Mouse (Mus musculus) liver, embryonic 14.5 days (tissue): ENCODE data around the gene Lrp5. TPM values are rescaled to one million over a fixed set of nuclear protein-coding genes. Genes with fewer than 3 reads are reported as not detected.

Experiments used
- ATAC-seq: fragments of 200-750 bp; cut with Nextera tagmentation; 2 replicates; pipeline ENCODE4 v1.8.0; 2017; ENCODE audit warnings: moderate number of reproducible peaks, mild to moderate bottlenecking, moderate library complexity; ENCODE audit not compliant: insufficient read depth
- DNase-seq, 3 experiments: peaks; one replicate each; pipeline ENCODE4 v3.0.0-alpha.2; 2012 to 2013; ENCODE audit warnings: low read depth in 3 of 3, low spot score in 3 of 3
- H3K27ac ChIP-seq: fragments of 300-500 bp; sonication (generic); 2 replicates; pipeline ENCODE4 v1.5.1; 2014; ENCODE audit warnings: moderate library complexity, mild to moderate bottlenecking, control low read depth, inconsistent platforms
- H3K27me3 ChIP-seq: fragments of 300-500 bp; sonication (generic); 2 replicates; pipeline ENCODE4 v1.6.1; 2014; ENCODE audit warnings: mild to moderate bottlenecking, low read length, moderate library complexity; ENCODE audit not compliant: control insufficient read depth, insufficient read depth
- H3K36me3 ChIP-seq: fragments of 300-500 bp; sonication (generic); replicated peaks from 2 replicates; pipeline ENCODE4 v1.6.1; 2014; ENCODE audit warnings: low read depth; ENCODE audit not compliant: control insufficient read depth, insufficient read depth
- H3K4me1 ChIP-seq, 2 experiments: fragments of 200-500 bp in 1 of 2; fragments of 300-500 bp in 1 of 2; sonication (generic) in 1 of 2; replicated peaks; 2 replicates each; pipeline ENCODE4 v1.6.1; 2012 to 2014; ENCODE audit warnings: antibody characterized with exemption in 1 of 2, inconsistent platforms in 1 of 2, low read length in 1 of 2; ENCODE audit not compliant: control insufficient read depth in 2 of 2, insufficient read depth in 2 of 2
- H3K4me2 ChIP-seq: fragments of 300-500 bp; sonication (generic); 2 replicates; pipeline ENCODE4 v1.6.1; 2014; ENCODE audit warnings: low read depth, mild to moderate bottlenecking, control low read depth, moderate library complexity
- H3K4me3 ChIP-seq, 2 experiments: fragments of 200-500 bp in 1 of 2; fragments of 300-500 bp in 1 of 2; sonication (generic) in 1 of 2; 2 replicates each; pipeline ENCODE4 v1.5.1; 2012 to 2014; ENCODE audit warnings: low read depth in 2 of 2, low read length in 2 of 2, mild to moderate bottlenecking in 2 of 2, control low read depth in 1 of 2, inconsistent platforms in 1 of 2, moderate library complexity in 1 of 2; ENCODE audit not compliant: insufficient read depth in 1 of 2
- H3K9ac ChIP-seq: fragments of 300-500 bp; sonication (generic); replicated peaks from 2 replicates; pipeline ENCODE4 v1.6.1; 2014; ENCODE audit warnings: mild to moderate bottlenecking, control low read depth, moderate library complexity
- H3K9me3 ChIP-seq: fragments of 300-500 bp; sonication (generic); 2 replicates; pipeline ENCODE4 v1.6.1; 2016; ENCODE audit warnings: low read length, mixed read lengths; ENCODE audit not compliant: control insufficient read depth
- CTCF ChIP-seq: IDR thresholded peaks from 2 replicates; pipeline ENCODE4 v1.5.1; 2016; ENCODE audit warnings: antibody characterized with exemption, low read depth, control low read depth
- EP300 ChIP-seq: IDR thresholded peaks from 2 replicates; pipeline ENCODE4 v1.6.1; 2016; ENCODE audit warnings: antibody characterized with exemption, low read depth
- WGBS: fragments of 180-500 bp; shearing (Covaris S2); extraction: QIAGEN DNeasy Blood & Tissue Kit; methylation state at CpG from one replicate; pipeline ENCODE4 v1.1.7; 2014; ENCODE audit not compliant: insufficient replicate concordance; 5-methylcytosine and 5-hydroxymethylcytosine counted together
- polyA plus RNA-seq, 2 experiments: library from polyadenylated mRNA; depleted of rRNA in 1 of 2; stranded (reverse) in 1 of 2; unstranded in 1 of 2; fragments of >200 nt; fragmentation: Nextera tagmentation in 1 of 2; extraction: Ambion mirVana in 1 of 2; gene quantifications; 2 replicates each; pipeline versions ENCODE4 v1.2.1 to v1.2.3; 2012 to 2014

The Lrp5 gene
- polyA plus RNA-seq, 2 experiments: 2.3 to 6.8 TPM

DNA sequence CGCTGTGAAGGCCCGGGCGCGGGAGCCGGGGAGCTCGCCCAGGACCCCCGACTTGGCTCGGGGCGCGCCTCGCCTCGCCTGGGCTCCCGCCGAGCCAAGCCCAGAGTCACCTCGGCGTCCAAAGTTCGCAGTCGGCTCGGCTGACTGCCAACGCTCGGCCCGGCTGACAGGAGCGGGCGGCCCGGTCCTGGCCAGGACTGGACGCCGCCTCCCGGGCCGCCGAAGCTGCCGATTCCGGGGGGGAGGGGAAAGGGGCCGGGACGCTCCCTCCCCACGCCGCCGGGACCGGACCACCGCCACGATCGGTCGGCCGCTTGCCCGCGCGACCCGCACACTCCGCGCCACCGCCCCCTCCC lies 111.1 kb downstream of the Lrp5 start:
- H3K27me3 ChIP-seq: no peaks in the 10 kb centered on the region
- no peaks in the 10 kb centered on the region for H3K9me3 ChIP-seq
- peak overlapping the region; percentile 76 for H3K4me2 ChIP-seq
- ATAC-seq (peak; percentile 66), DNase-seq (no peak)
- under 1% methylated on average over 50 of the region's 50 CpGs for WGBS
- TF ChIP-seq EP300: no peak
- TF ChIP-seq CTCF: no peak
- H3K4me3 ChIP-seq: peak overlapping the region; percentile 86 to 97
- H3K9ac ChIP-seq: peak overlapping the region; percentile 90
- H3K36me3 ChIP-seq: no peaks in the 10 kb centered on the region; the same call in 1 of the 2 replicates
- peaks cover 16 to 24% of the 10 kb centered on the region in 2 experiments for H3K4me1 ChIP-seq
- H3K27ac ChIP-seq: peak overlapping the region; percentile 77

- Histone ChIP-seq H3K27ac (peak overlapping the region; percentile 77), H3K9me3 (no peaks in the 10 kb centered on the region), H3K9ac (peak overlapping the region; percentile 90), H3K4me3 (peak overlapping the region; percentile 86 to 97), H3K36me3 (no peaks in the 10 kb centered on the region; the same call in 1 of the 2 replicates), H3K27me3 (no peaks in the 10 kb centered on the region), H3K4me1 (peaks cover 16 to 25% of the 10 kb centered on the region in 2 experiments), H3K4me2 (peak overlapping the region; percentile 76)
- TF ChIP-seq CTCF (no peak), EP300 (no peak)
- 2% methylated on average over 9 of the region's 9 CpGs for WGBS
- DNase-seq: no peak
- no peak for ATAC-seq
Observed at GRCm38 (mm10) chr19:3574593-3575094, 111.7 kb downstream of the Lrp5 start.

DNA sequence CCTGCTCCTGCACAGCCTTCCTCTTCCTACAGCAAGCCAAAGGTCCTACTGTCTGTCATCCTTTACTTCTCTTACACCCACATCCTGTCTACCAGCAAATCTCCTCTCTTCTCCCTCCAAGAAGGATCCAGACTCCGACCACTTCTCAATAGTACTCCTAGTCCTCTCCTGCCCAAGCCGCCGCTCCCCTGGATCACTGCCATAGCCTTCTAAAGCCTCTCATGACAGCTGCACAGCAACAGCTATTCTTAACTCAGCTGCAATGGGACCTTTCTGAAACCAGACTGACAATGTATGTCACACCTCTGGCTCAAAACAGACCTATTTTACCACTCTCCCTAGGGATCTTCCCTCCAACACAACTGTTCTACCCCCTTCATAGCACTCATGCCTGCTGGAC lies 122.1 kb downstream of the Lrp5 start:
- Histone ChIP-seq H3K4me3 (no peak overlapping the region), H3K27me3 (no peaks in the 10 kb centered on the region), H3K4me1 (peaks cover 0 to 5% of the 10 kb centered on the region in 2 experiments; a peak in 1 of 4 replicates), H3K27ac (no peak overlapping the region), H3K9me3 (no peaks in the 10 kb centered on the region), H3K9ac (no peak overlapping the region), H3K4me2 (no peak overlapping the region), H3K36me3 (no peaks in the 10 kb centered on the region; the same call in 1 of the 2 replicates)
- WGBS: 77% methylated on average over 3 of the region's 3 CpGs
- DNase-seq (no peak), ATAC-seq (no peak)
- TF ChIP-seq CTCF: no peak
- no peak for TF ChIP-seq EP300

DNA sequence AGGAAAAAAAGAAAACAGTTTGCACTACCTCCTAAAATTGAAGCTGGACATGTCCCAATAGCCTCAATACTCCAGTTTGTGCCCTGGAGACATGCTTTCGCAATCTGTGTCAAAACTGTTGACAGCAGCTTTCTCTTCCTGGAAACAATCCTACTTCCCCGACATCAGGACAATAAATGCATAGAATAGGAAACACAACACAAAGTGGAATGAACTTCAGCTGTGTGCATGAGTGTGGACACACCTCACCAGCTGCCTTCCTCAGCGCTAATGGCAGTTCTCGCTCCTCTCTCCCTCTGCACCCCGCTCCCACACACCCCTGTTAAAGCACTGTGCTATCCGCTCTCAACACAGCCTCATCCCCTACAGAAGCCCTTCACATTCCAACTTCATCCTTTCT lies 123.6 kb downstream of the Lrp5 start:
- Histone ChIP-seq H3K4me3 (no peak overlapping the region), H3K27me3 (no peaks in the 10 kb centered on the region), H3K27ac (no peak overlapping the region), H3K4me2 (no peak overlapping the region), H3K9me3 (no peaks in the 10 kb centered on the region), H3K9ac (no peak overlapping the region), H3K4me1 (peaks cover 0 to 5% of the 10 kb centered on the region in 2 experiments; a peak in 1 of 4 replicates), H3K36me3 (no peaks in the 10 kb centered on the region; the same call in 1 of the 2 replicates)
- TF ChIP-seq CTCF: no peak
- TF ChIP-seq EP300: no peak
- ATAC-seq (no peak), DNase-seq (no peak)
- WGBS: 83% methylated on average over 6 of the region's 6 CpGs

- TF ChIP-seq CTCF: no peak
- no peak for TF ChIP-seq EP300
- 85% methylated on average over 2 of the region's 2 CpGs for WGBS
- DNase-seq: no peak
Observed at GRCm38 (mm10) chr19:3562298-3562697, 124.1 kb downstream of the Lrp5 start.

More at GRCm38 (mm10) chr19:3562298-3562697, 124.1 kb downstream of the Lrp5 start:
- no peaks in the 10 kb centered on the region for H3K27me3 ChIP-seq
- H3K9ac ChIP-seq: no peak overlapping the region
- no peak for ATAC-seq
- H3K4me2 ChIP-seq: no peak overlapping the region
- H3K4me1 ChIP-seq: peaks cover 0 to 8% of the 10 kb centered on the region in 2 experiments; a peak in 1 of 4 replicates
- no peak overlapping the region for H3K4me3 ChIP-seq
- H3K9me3 ChIP-seq: no peaks in the 10 kb centered on the region
- no peak overlapping the region for H3K27ac ChIP-seq
- no peaks in the 10 kb centered on the region for H3K36me3 ChIP-seq
